Mouse (Mus musculus) brain, embryonic 14.5 days (tissue): ENCODE data around the gene Lrrc4. TPM values are rescaled to one million over a fixed set of nuclear protein-coding genes. Genes with fewer than 3 reads are reported as not detected.

Experiments used
- DNase-seq: peaks from one replicate; pipeline ENCODE4 v3.0.0-alpha.2; 2011; ENCODE audit warnings: low read depth
- CTCF ChIP-seq: fragments of 200-500 bp; IDR thresholded peaks from 2 replicates; pipeline ENCODE4 v1.5.1; 2012; ENCODE audit warnings: inconsistent platforms, mild to moderate bottlenecking, moderate library complexity, borderline replicate concordance; ENCODE audit not compliant: insufficient read depth, insufficient read length; ENCODE audit errors: extremely low read depth
- POLR2A ChIP-seq: fragments of 200-500 bp; IDR thresholded peaks from 2 replicates; pipeline ENCODE4 v1.6.1; 2012; ENCODE audit warnings: mild to moderate bottlenecking, inconsistent platforms, borderline replicate concordance; ENCODE audit not compliant: poor library complexity, insufficient read depth, insufficient read length, severe bottlenecking; ENCODE audit errors: extremely low read depth
- polyA plus RNA-seq: library from polyadenylated mRNA; depleted of rRNA; stranded (reverse); fragments of >200 nt; gene quantifications from 2 replicates; pipeline ENCODE4 v1.2.3, GENCODE M21; 2012

Lrrc4 gene
- polyA plus RNA-seq, 1 experiment: 28.4 TPM

- peak; percentile 83 for DNase-seq
- no peak for TF ChIP-seq CTCF
- TF ChIP-seq POLR2A: no peak
Measured at GRCm38 (mm10) chr6:28853164-28853563, 21.6 kb upstream of the Lrrc4 start.

- TF ChIP-seq POLR2A (no peak), CTCF (no peak)
- DNase-seq: no peak
Measured at GRCm38 (mm10) chr6:28852342-28852741, 20.8 kb upstream of the Lrrc4 start.

- no peak for DNase-seq
- TF ChIP-seq CTCF: no peak
- TF ChIP-seq POLR2A: no peak
Measured at GRCm38 (mm10) chr6:28850326-28850900, 18.9 kb upstream of the Lrrc4 start.

GRCm38 (mm10) chr6:28849317-28849716 lies 17.8 kb upstream of the Lrrc4 start:
- peak; percentile 54 for DNase-seq
- TF ChIP-seq POLR2A: no peak
- no peak for TF ChIP-seq CTCF

GRCm38 (mm10) chr6:28848891-28849290 lies 17.3 kb upstream of the Lrrc4 start:
- no peak for TF ChIP-seq POLR2A
- no peak for TF ChIP-seq CTCF
- peak; percentile 51 for DNase-seq

GRCm38 (mm10) chr6:28848285-28848794 lies 16.8 kb upstream of the Lrrc4 start:
- TF ChIP-seq POLR2A (no peak), CTCF (no peak)
- no peak for DNase-seq

- TF ChIP-seq POLR2A: no peak
- no peak for TF ChIP-seq CTCF
- DNase-seq: no peak
Measured at GRCm38 (mm10) chr6:28847616-28848015, 16.1 kb upstream of the Lrrc4 start.

GRCm38 (mm10) chr6:28845610-28846009 lies 14.1 kb upstream of the Lrrc4 start:
- peak; percentile 39 for DNase-seq
- TF ChIP-seq CTCF (no peak), POLR2A (no peak)

GRCm38 (mm10) chr6:28842375-28843276 lies 11.1 kb upstream of the Lrrc4 start:
- DNase-seq: peak; percentile 95
- TF ChIP-seq CTCF (no peak), POLR2A (no peak)

GRCm38 (mm10) chr6:28841569-28841968 lies 10.0 kb upstream of the Lrrc4 start:
- no peak for DNase-seq
- TF ChIP-seq POLR2A (no peak), CTCF (no peak)

GRCm38 (mm10) chr6:28836600-28836999 lies 5.1 kb upstream of the Lrrc4 start:
- no peak for TF ChIP-seq POLR2A
- TF ChIP-seq CTCF: peak; percentile 62; the same call in 1 of the 2 replicates
- peak; percentile 65 for DNase-seq
